Mouse (Mus musculus) thymus, postnatal 0 days (tissue): ENCODE results near the gene Cyp4f18. TPM values are rescaled to one million over a fixed set of nuclear protein-coding genes. Genes with fewer than 3 reads are reported as not detected.

Experiments used
- polyA plus RNA-seq: library from polyadenylated mRNA; unstranded; fragments of >200 nt; fragmentation: Nextera tagmentation; extraction: Ambion mirVana; gene quantifications from 2 replicates; pipeline ENCODE4 v1.2.1, GENCODE M21; 2015

The Cyp4f18 gene
- polyA plus RNA-seq, 1 experiment from 2014 or later: 1.9 TPM

Other genes starting within 250 kb of the Cyp4f18 start
- gene Zfp709, start 127.6 kb downstream of the Cyp4f18 start, polyA plus RNA-seq: 7.8 and 9.4 TPM in 2 replicates
- 4.9 and 5.1 TPM in 2 replicates for gene Zfp882, start 101.0 kb downstream of the Cyp4f18 start, polyA plus RNA-seq
- gene Zfp617, start 101.0 kb downstream of the Cyp4f18 start, polyA plus RNA-seq: 13.0 and 17.0 TPM in 2 replicates
- gene Zfp961, start 58.6 kb downstream of the Cyp4f18 start, polyA plus RNA-seq: 15.9 and 18.5 TPM in 2 replicates
- gene Olfr372, start 31.6 kb upstream of the Cyp4f18 start, polyA plus RNA-seq: not detected in 2 replicates
- 0.04 and 0.05 TPM in 2 replicates for gene Olfr373, start 73.6 kb upstream of the Cyp4f18 start, polyA plus RNA-seq
- not detected in 2 replicates for gene Olfr374, start 97.4 kb upstream of the Cyp4f18 start, polyA plus RNA-seq
- 164 and 172 TPM in 2 replicates for gene Tpm4, start 125.3 kb upstream of the Cyp4f18 start, polyA plus RNA-seq
- gene Rab8a, start 151.6 kb upstream of the Cyp4f18 start, polyA plus RNA-seq: 140 and 151 TPM in 2 replicates
- 4.9 and 5.6 TPM in 2 replicates for gene Hsh2d, start 180.0 kb upstream of the Cyp4f18 start, polyA plus RNA-seq
- gene Cib3, start 203.2 kb upstream of the Cyp4f18 start, polyA plus RNA-seq: 0.44 and 0.67 TPM in 2 replicates
- not detected in 2 replicates for gene Gm11034, start 204.0 kb upstream of the Cyp4f18 start, polyA plus RNA-seq
- gene Fam32a, start 210.1 kb upstream of the Cyp4f18 start, polyA plus RNA-seq: 69.3 and 75.9 TPM in 2 replicates
- 133 and 135 TPM in 2 replicates for gene Ap1m1, start 230.4 kb upstream of the Cyp4f18 start, polyA plus RNA-seq